Mouse (Mus musculus) hindbrain, embryonic 11.5 days (tissue): ENCODE measurements around the gene Olfr1264. TPM values are rescaled to one million over a fixed set of nuclear protein-coding genes. Genes with fewer than 3 reads are reported as not detected.

Source experiments
- ATAC-seq: fragments of 200-750 bp; cut with Nextera tagmentation; 2 replicates; pipeline ENCODE4 v1.8.0; 2017; ENCODE audit warnings: mild to moderate bottlenecking, moderate TSS enrichment, moderate library complexity; ENCODE audit not compliant: low FRiP score
- DNase-seq: peaks from one replicate; pipeline ENCODE4 v3.0.0-alpha.2; 2015; ENCODE audit warnings: low spot score
- H3K27ac ChIP-seq: fragments of 300-500 bp; sonication (generic); 2 replicates; pipeline ENCODE4 v1.5.1; 2014; ENCODE audit warnings: mild to moderate bottlenecking, low read depth, low read length
- H3K27me3 ChIP-seq: fragments of 300-500 bp; sonication (generic); 2 replicates; pipeline ENCODE4 v1.6.1; 2014; ENCODE audit warnings: mild to moderate bottlenecking, low read length, moderate library complexity, mixed read lengths; ENCODE audit not compliant: control insufficient read depth, insufficient read depth
- H3K36me3 ChIP-seq: fragments of 300-500 bp; sonication (generic); 2 replicates; pipeline ENCODE4 v1.6.1; 2014; ENCODE audit warnings: mild to moderate bottlenecking, low read length, moderate library complexity, mixed read lengths; ENCODE audit not compliant: control insufficient read depth, insufficient read depth
- H3K4me1 ChIP-seq: fragments of 300-500 bp; sonication (generic); replicated peaks from 2 replicates; pipeline ENCODE4 v1.6.1; 2014; ENCODE audit warnings: low read length, mixed read lengths; ENCODE audit not compliant: control insufficient read depth, insufficient read depth
- H3K4me2 ChIP-seq: fragments of 300-500 bp; sonication (generic); replicated peaks from 2 replicates; pipeline ENCODE4 v1.6.1; 2014; ENCODE audit warnings: mild to moderate bottlenecking, low read depth, low read length
- H3K4me3 ChIP-seq: fragments of 300-500 bp; sonication (generic); 2 replicates; pipeline ENCODE4 v1.5.1; 2014; ENCODE audit warnings: low read depth, low read length
- H3K9ac ChIP-seq: fragments of 300-500 bp; sonication (generic); 2 replicates; pipeline ENCODE4 v1.6.1; 2014; ENCODE audit warnings: low read depth, low read length
- H3K9me3 ChIP-seq: fragments of 300-500 bp; sonication (generic); 2 replicates; pipeline ENCODE4 v1.6.1; 2016; ENCODE audit warnings: low read length; ENCODE audit not compliant: control insufficient read depth
- WGBS: fragments of 180-500 bp; shearing (Covaris S2); extraction: QIAGEN DNeasy Blood & Tissue Kit; methylation state at CpG from one replicate; pipeline ENCODE4 v1.1.7; 2014; 5-methylcytosine and 5-hydroxymethylcytosine counted together
- polyA plus RNA-seq: library from polyadenylated mRNA; unstranded; fragments of >200 nt; fragmentation: Nextera tagmentation; extraction: Ambion mirVana; gene quantifications from 2 replicates; pipeline ENCODE4 v1.2.1, GENCODE M21; 2014

Olfr1264 gene
- polyA plus RNA-seq = not detected in 2 replicates

GRCm38 (mm10) chr2:90025477-90025876 lies at the start of gene Olfr1264:
Gene Olfr1264, minus strand, starts transcription at chr2:90025577.
- no peak within 1 kb of the TSS for H3K4me2 ChIP-seq
- H3K4me3 ChIP-seq = no peak within 1 kb of the TSS
- no peaks in the 10 kb centered on the region for H3K27me3 ChIP-seq
- H3K36me3 ChIP-seq = no peaks in the 10 kb centered on the region
- ATAC-seq (no peak), DNase-seq (no peak)
- WGBS = 80% methylated on average over 2 of the region's 2 CpGs
- H3K9me3 ChIP-seq = no peaks in the 10 kb centered on the region
- no peak within 1 kb of the TSS for H3K9ac ChIP-seq
- H3K4me1 ChIP-seq = no peaks in the 10 kb centered on the region
- H3K27ac ChIP-seq = no peak within 1 kb of the TSS

- no peak overlapping the region for H3K27ac ChIP-seq
- 80% methylated on average over 2 of the region's 2 CpGs for WGBS
- H3K9ac ChIP-seq = no peak overlapping the region
- no peaks in the 10 kb centered on the region for H3K4me1 ChIP-seq
- no peaks in the 10 kb centered on the region for H3K36me3 ChIP-seq
- no peak for ATAC-seq
- H3K27me3 ChIP-seq = no peaks in the 10 kb centered on the region
- no peaks in the 10 kb centered on the region for H3K9me3 ChIP-seq
- no peak overlapping the region for H3K4me2 ChIP-seq
- H3K4me3 ChIP-seq = no peak overlapping the region
- no peak for DNase-seq
Measured at GRCm38 (mm10) chr2:90070065-90070464, 44.7 kb upstream of the Olfr1264 start.

GRCm38 (mm10) chr2:90063494-90063893 lies 38.1 kb upstream of the Olfr1264 start, which contains the start of gene Olfr140:
Gene Olfr140, minus strand, starts transcription at chr2:90063594.
- Histone ChIP-seq H3K27me3 (no peaks in the 10 kb centered on the region), H3K9ac (no peak within 1 kb of the TSS), H3K27ac (no peak within 1 kb of the TSS), H3K9me3 (no peaks in the 10 kb centered on the region), H3K4me2 (no peak within 1 kb of the TSS), H3K36me3 (no peaks in the 10 kb centered on the region), H3K4me3 (no peak within 1 kb of the TSS), H3K4me1 (no peaks in the 10 kb centered on the region)
- ATAC-seq (no peak), DNase-seq (no peak)

GRCm38 (mm10) chr2:90035037-90035436 lies 9.7 kb upstream of the Olfr1264 start, which contains the start of gene Olfr1265:
Gene Olfr1265, plus strand, starts transcription at chr2:90035337.
- Histone ChIP-seq H3K4me2 (no peak within 1 kb of the TSS), H3K4me1 (no peaks in the 10 kb centered on the region), H3K9ac (no peak within 1 kb of the TSS), H3K36me3 (no peaks in the 10 kb centered on the region), H3K27ac (no peak within 1 kb of the TSS), H3K4me3 (no peak within 1 kb of the TSS), H3K27me3 (no peaks in the 10 kb centered on the region), H3K9me3 (no peaks in the 10 kb centered on the region)
- no peak for ATAC-seq
- DNase-seq = no peak

- H3K4me2 ChIP-seq = no peak within 1 kb of the TSS
- ATAC-seq = no peak
- H3K27ac ChIP-seq = no peak within 1 kb of the TSS
- no peaks in the 10 kb centered on the region for H3K36me3 ChIP-seq
- H3K4me1 ChIP-seq = no peaks in the 10 kb centered on the region
- no peaks in the 10 kb centered on the region for H3K9me3 ChIP-seq
- no peak for DNase-seq
- H3K27me3 ChIP-seq = no peaks in the 10 kb centered on the region
- WGBS = 83% methylated on average over 2 of the region's 2 CpGs
- H3K9ac ChIP-seq = no peak within 1 kb of the TSS
- no peak within 1 kb of the TSS for H3K4me3 ChIP-seq
Measured at GRCm38 (mm10) chr2:90011831-90012230, 13.5 kb downstream of the Olfr1264 start, which contains the start of gene Olfr1263. Gene Olfr1263, plus strand, starts transcription at chr2:90012131.

- Histone ChIP-seq H3K4me2 (no peak within 1 kb of the TSS), H3K27ac (no peak within 1 kb of the TSS), H3K36me3 (no peaks in the 10 kb centered on the region), H3K4me1 (no peaks in the 10 kb centered on the region), H3K9me3 (no peaks in the 10 kb centered on the region), H3K4me3 (no peak within 1 kb of the TSS), H3K27me3 (no peaks in the 10 kb centered on the region), H3K9ac (no peak within 1 kb of the TSS)
- DNase-seq = no peak
- no peak for ATAC-seq
Measured at GRCm38 (mm10) chr2:89999845-90000244, 25.5 kb downstream of the Olfr1264 start, which contains the start of gene Olfr1262. Gene Olfr1262, plus strand, starts transcription at chr2:90000145.

- Histone ChIP-seq H3K27me3 (no peaks in the 10 kb centered on the region), H3K9me3 (no peaks in the 10 kb centered on the region), H3K4me1 (no peaks in the 10 kb centered on the region)
Measured at GRCm38 (mm10) chr2:89990921-89991320, 34.5 kb downstream of the Olfr1264 start, which contains the start of gene Olfr1261. Gene Olfr1261, plus strand, starts transcription at chr2:89991221.

GRCm38 (mm10) chr2:89977709-89978108 lies 47.7 kb downstream of the Olfr1264 start:
- WGBS = 88% methylated on average over 2 of the region's 2 CpGs

More at GRCm38 (mm10) chr2:89990921-89991320, 34.5 kb downstream of the Olfr1264 start, which contains the start of gene Olfr1261:
- ATAC-seq (no peak), DNase-seq (no peak)
- Histone ChIP-seq H3K4me2 (no peak within 1 kb of the TSS), H3K9ac (no peak within 1 kb of the TSS), H3K27ac (no peak within 1 kb of the TSS), H3K4me3 (no peak within 1 kb of the TSS), H3K36me3 (no peaks in the 10 kb centered on the region)

GRCm38 (mm10) chr2:89974184-89974583 lies 51.2 kb downstream of the Olfr1264 start, which contains the start of gene Olfr1260:
Gene Olfr1260, plus strand, starts transcription at chr2:89974340.
- Histone ChIP-seq H3K9me3 (no peaks in the 10 kb centered on the region), H3K4me3 (no peak within 1 kb of the TSS), H3K27me3 (no peaks in the 10 kb centered on the region), H3K36me3 (no peaks in the 10 kb centered on the region), H3K9ac (no peak within 1 kb of the TSS), H3K27ac (no peak within 1 kb of the TSS), H3K4me2 (no peak within 1 kb of the TSS), H3K4me1 (no peaks in the 10 kb centered on the region)
- DNase-seq = no peak
- no peak for ATAC-seq
- 83% methylated on average over 2 of the region's 2 CpGs for WGBS

More at GRCm38 (mm10) chr2:89977709-89978108, 47.7 kb downstream of the Olfr1264 start:
- H3K9ac ChIP-seq = no peak overlapping the region
- no peak overlapping the region for H3K27ac ChIP-seq
- DNase-seq = no peak
- no peaks in the 10 kb centered on the region for H3K4me1 ChIP-seq
- no peaks in the 10 kb centered on the region for H3K36me3 ChIP-seq
- ATAC-seq = no peak
- H3K9me3 ChIP-seq = no peaks in the 10 kb centered on the region
- no peak overlapping the region for H3K4me3 ChIP-seq
- no peaks in the 10 kb centered on the region for H3K27me3 ChIP-seq
- no peak overlapping the region for H3K4me2 ChIP-seq
